Mouse (Mus musculus): ENCODE measurements around the gene Axin2. TPM values are rescaled to one million over a fixed set of nuclear protein-coding genes. Genes with fewer than 3 reads are reported as not detected.

The Axin2 gene
- polyA plus RNA-seq, 1 experiment from 2014 or later = 1.7 TPM

DNA sequence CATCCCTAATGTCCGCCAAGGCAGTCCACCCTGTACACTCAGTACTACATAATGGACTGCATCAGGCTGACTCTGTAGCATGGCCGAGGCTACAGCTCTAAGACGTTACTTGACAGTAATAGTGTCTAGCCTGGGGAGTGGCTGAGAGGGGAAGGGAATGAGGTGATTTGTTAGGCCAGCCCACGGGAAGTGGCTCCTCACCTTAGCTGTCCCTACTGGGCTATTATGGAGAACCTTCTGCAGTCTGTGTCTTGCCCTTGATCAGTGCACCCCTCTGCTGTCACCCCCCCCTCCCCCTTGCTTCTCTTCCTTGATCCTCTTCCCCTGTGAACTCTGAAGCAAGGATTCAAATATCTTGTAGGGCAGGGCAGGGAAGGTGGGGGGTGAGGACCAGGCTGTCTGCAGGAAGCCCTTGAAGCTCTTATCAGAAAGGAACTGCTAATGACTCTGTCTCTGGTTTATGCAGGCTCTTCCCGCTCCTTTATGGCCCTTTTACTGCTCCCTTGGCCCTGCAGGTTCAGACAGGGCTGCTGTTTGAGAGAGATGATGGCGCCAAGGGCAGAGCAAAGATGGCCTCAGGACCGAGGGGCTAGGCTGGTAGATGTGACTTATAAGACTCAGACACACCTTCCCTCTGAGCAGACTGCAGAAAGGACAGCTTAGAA is 13.4 kb upstream of the Axin2 start:
- 53% methylated on average over 7 of the region's 7 CpGs for WGBS
- no peak overlapping the region for H3K9ac ChIP-seq
- H3K4me2 ChIP-seq = no peak overlapping the region
- H3K27ac ChIP-seq = no peak overlapping the region
- no peaks in the 10 kb centered on the region for H3K9me3 ChIP-seq (replicated peaks)
- H3K36me3 ChIP-seq = no peaks in the 10 kb centered on the region
- H3K27me3 ChIP-seq = peaks cover 25% of the 10 kb centered on the region
- no peak for ATAC-seq (replicated peaks; ENCODE audit: insufficient number of reproducible peaks, insufficient read depth, low FRiP score, low read depth)
- H3K4me1 ChIP-seq (replicated peaks) = peaks cover 14% of the 10 kb centered on the region
- H3K4me3 ChIP-seq = no peak overlapping the region

DNA sequence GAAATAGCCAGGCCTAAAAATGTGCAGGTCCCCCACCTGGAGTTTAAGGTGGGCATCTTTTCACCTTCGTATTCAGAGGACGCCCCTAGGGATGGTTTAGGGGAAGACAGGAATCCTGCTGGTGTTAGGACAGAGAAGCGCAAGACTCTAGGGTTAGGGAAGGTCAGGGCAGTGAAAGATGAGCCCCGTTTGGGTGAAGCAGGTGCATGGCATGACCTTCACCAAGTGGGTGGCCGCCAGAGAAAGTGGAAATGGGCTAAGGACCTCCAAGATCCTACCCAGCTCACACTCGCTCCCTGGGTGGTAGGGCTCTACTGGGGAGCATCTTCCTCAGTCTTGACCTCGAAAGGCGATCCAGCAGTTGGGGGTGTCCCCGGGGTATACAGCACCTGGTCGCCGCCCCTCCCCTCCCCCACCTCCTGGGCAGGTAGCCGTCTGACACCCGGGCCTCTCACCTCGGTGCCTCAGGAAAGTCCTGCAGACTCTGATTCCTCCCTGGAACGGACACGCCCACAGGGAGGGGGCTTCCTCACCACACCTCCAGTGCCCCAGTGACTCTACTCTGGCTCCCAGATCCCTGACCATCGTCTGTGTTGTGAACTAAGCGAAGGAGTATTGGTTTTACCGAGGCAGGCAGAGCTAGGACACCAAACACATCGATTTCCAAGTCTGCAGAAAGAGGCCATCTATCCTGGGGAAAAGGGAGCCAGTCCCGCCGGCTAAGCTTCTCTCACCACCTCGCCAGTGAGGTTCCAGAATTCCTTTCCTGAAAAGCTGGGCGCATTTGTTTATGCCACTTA is 10.6 kb upstream of the Axin2 start:
- Histone ChIP-seq H3K4me3 (peak overlapping the region; percentile 36), H3K36me3 (no peaks in the 10 kb centered on the region), H3K9ac (no peak overlapping the region; the same call in 1 of the 2 replicates), H3K4me2 (peak overlapping the region; percentile 64), H3K27ac (no peak overlapping the region), H3K4me1 (replicated peaks) (peaks cover 14% of the 10 kb centered on the region), H3K27me3 (peaks cover 25% of the 10 kb centered on the region), H3K9me3 (replicated peaks) (no peaks in the 10 kb centered on the region)
- ATAC-seq (replicated peaks; ENCODE audit: insufficient number of reproducible peaks, insufficient read depth, low FRiP score, low read depth) = no peak
- 7% methylated on average over 24 of the region's 24 CpGs for WGBS

GRCm38 (mm10) chr11:108910328-108910886 is 9.7 kb upstream of the Axin2 start:
- no peak for ATAC-seq (replicated peaks; ENCODE audit: insufficient number of reproducible peaks, insufficient read depth, low FRiP score, low read depth)
- WGBS = 3% methylated on average over 14 of the region's 14 CpGs

GRCm38 (mm10) chr11:108910903-108911302 is 9.2 kb upstream of the Axin2 start:
- H3K27me3 ChIP-seq = peaks cover 25% of the 10 kb centered on the region
- no peak overlapping the region for H3K27ac ChIP-seq
- ATAC-seq (replicated peaks; ENCODE audit: insufficient number of reproducible peaks, insufficient read depth, low FRiP score, low read depth) = no peak
- no peaks in the 10 kb centered on the region for H3K9me3 ChIP-seq (replicated peaks)
- no peak overlapping the region for H3K9ac ChIP-seq
- no peak overlapping the region for H3K4me3 ChIP-seq
- peak overlapping the region; percentile 64 for H3K4me2 ChIP-seq
- WGBS = 23% methylated on average over 7 of the region's 7 CpGs
- no peaks in the 10 kb centered on the region for H3K36me3 ChIP-seq
- H3K4me1 ChIP-seq (replicated peaks) = peaks cover 14% of the 10 kb centered on the region

More at GRCm38 (mm10) chr11:108910328-108910886, 9.7 kb upstream of the Axin2 start:
- H3K4me1 ChIP-seq (replicated peaks) = peaks cover 14% of the 10 kb centered on the region
- H3K27me3 ChIP-seq = peaks cover 25% of the 10 kb centered on the region
- no peaks in the 10 kb centered on the region for H3K9me3 ChIP-seq (replicated peaks)
- peak overlapping the region; percentile 36 for H3K4me3 ChIP-seq
- H3K4me2 ChIP-seq = peak overlapping the region; percentile 64
- H3K9ac ChIP-seq = no peak overlapping the region
- no peaks in the 10 kb centered on the region for H3K36me3 ChIP-seq
- H3K27ac ChIP-seq = no peak overlapping the region

DNA sequence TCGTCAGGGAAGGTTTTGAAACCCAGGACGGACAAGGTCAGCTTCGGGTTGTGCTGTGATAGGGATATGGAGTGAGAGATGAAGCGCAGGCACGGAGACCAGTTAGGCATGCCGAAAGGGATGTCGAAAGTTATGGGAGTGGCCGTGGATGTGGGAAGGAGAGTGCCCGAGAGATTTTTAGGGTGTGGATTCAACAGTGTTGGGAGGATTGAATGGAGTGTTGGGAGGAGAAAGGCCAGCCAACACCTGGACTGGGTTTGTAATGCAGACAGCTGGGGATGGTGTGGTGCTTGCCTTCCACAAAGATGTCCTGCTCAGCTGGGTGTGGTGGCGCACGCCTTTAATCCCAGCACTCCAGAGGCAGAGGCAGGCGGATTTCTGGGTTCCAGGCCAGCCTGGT is 8.0 kb upstream of the Axin2 start:
- Histone ChIP-seq H3K4me2 (no peak overlapping the region), H3K4me1 (replicated peaks) (peaks cover 14% of the 10 kb centered on the region), H3K36me3 (no peaks in the 10 kb centered on the region), H3K4me3 (no peak overlapping the region), H3K9me3 (replicated peaks) (no peaks in the 10 kb centered on the region), H3K9ac (no peak overlapping the region), H3K27ac (no peak overlapping the region), H3K27me3 (peaks cover 25% of the 10 kb centered on the region)
- no peak for ATAC-seq (replicated peaks; ENCODE audit: insufficient number of reproducible peaks, insufficient read depth, low FRiP score, low read depth)
- WGBS = 89% methylated on average over 12 of the region's 12 CpGs

DNA sequence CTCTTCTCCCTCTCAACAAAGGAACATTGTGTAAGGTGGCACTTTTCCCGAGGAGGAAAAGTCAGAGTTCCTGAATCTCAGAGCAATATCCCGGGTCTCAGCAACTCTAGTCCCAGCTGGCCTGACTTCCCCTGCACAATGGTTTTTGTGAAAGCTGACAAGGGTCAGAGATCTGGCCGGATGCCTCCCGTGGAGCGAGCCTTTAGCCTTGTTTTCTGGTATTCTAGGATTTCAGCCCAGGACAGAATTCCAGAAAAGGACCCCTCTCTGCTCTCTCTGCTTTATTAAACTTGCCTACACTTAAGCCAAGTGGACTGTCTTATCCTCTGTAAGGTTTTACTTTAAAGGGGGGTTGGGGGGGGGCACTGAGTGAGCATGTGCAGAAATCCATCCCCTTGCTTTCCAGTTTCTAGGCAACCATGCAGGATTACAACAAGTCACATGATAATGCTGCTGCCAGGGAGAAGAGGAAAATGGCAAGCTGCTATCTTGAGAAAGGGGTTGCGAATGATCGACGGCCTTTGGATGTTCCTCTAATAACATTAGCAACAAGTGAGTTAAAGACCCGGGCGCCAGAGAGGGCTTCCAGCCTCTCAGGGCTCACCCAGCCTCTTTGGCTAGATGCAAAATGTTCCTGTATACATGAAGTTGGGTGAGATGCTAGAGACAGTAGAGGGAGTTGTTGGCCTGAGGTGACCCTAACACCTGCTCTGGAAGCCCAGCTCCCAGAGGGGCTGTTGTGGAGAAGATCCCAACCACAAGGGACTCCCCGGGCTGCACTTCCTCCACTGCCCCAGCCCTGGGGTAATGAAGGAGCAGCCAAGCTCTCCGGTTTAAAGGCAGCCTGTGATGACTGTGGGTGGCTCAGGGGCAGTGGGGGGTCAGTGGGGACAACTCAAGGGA is 2.5 kb upstream of the Axin2 start:
- ATAC-seq (replicated peaks; ENCODE audit: insufficient number of reproducible peaks, insufficient read depth, low FRiP score, low read depth) = no peak
- 24% methylated on average over 12 of the region's 12 CpGs for WGBS
- H3K27ac ChIP-seq = no peak overlapping the region

DNA sequence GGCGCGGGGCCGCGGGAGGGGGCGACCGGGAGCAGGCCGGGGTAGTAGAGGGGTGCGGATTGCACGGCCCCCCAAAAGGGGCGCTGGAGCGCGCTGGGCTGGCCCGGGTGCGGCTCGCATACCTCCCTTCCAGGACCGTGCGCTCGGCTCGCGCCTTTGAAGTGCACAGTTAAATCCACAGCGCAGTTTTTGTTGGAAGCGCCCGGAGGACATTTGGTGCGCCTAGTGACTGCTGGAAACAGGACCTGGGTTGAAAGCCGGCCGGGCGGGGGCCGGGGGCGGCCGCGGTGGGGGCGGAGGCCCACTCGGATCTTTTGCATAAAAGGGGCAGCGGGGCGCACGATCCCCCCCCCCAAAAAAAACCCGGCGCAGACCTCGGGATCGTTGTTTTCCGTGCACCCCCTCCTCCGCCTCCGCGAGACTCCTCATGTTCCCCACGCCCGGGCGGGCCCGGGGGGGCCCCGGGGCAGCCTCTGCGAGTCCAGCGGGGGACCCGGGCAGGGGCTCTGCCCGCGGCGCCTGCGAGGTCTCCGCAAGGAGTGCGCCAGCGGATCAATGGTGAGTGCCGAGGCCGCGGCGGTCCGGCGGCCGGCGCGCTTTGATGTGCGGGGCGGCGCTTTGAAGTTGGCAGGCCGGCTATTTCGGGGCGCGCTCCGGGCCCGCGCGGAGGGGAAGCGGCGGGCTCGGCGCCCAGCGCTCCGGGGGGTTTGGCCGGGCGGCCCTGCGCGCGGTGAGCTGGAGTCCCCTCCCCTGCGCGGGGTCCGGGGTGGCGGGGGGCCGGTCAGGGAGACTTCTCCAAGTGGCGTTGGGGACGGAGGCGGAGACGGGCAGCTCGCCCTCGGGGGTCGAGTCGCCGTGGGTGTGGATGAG is 722 bp downstream of the Axin2 start:
- H3K4me1 ChIP-seq (replicated peaks) = peaks cover 38% of the 10 kb centered on the region
- under 1% methylated on average over 95 of the region's 104 CpGs for WGBS

More for the DNA sequence above, 2.5 kb upstream of the Axin2 start:
- Histone ChIP-seq H3K9me3 (replicated peaks) (no peaks in the 10 kb centered on the region), H3K27me3 (peaks cover 3% of the 10 kb centered on the region), H3K9ac (no peak overlapping the region), H3K4me2 (peak overlapping the region; percentile 18; the same call in 1 of the 2 replicates), H3K4me1 (replicated peaks) (peaks cover 22% of the 10 kb centered on the region), H3K36me3 (no peaks in the 10 kb centered on the region), H3K4me3 (no peak overlapping the region)

GRCm38 (mm10) chr11:108921506-108922455 is 1.6 kb downstream of the Axin2 start:
- Histone ChIP-seq H3K4me3 (peak overlapping the region; percentile 94), H3K9ac (peak overlapping the region; percentile 94), H3K27me3 (peaks cover 18% of the 10 kb centered on the region), H3K9me3 (replicated peaks) (no peaks in the 10 kb centered on the region), H3K27ac (peak overlapping the region; percentile 100), H3K4me1 (replicated peaks) (peaks cover 45% of the 10 kb centered on the region), H3K36me3 (no peaks in the 10 kb centered on the region), H3K4me2 (peak overlapping the region; percentile 98)
- under 1% methylated on average over 60 of the region's 62 CpGs for WGBS
- no peak for ATAC-seq (replicated peaks; ENCODE audit: insufficient number of reproducible peaks, insufficient read depth, low FRiP score, low read depth)

More for the DNA sequence above, 722 bp downstream of the Axin2 start:
- Histone ChIP-seq H3K36me3 (no peaks in the 10 kb centered on the region), H3K4me2 (peak overlapping the region; percentile 98), H3K9ac (peak overlapping the region; percentile 94), H3K4me3 (peak overlapping the region; percentile 94), H3K27me3 (peaks cover 18% of the 10 kb centered on the region), H3K27ac (peak overlapping the region; percentile 100), H3K9me3 (replicated peaks) (no peaks in the 10 kb centered on the region)
- peak; percentile 86 for ATAC-seq (replicated peaks; ENCODE audit: insufficient number of reproducible peaks, insufficient read depth, low FRiP score, low read depth)

DNA sequence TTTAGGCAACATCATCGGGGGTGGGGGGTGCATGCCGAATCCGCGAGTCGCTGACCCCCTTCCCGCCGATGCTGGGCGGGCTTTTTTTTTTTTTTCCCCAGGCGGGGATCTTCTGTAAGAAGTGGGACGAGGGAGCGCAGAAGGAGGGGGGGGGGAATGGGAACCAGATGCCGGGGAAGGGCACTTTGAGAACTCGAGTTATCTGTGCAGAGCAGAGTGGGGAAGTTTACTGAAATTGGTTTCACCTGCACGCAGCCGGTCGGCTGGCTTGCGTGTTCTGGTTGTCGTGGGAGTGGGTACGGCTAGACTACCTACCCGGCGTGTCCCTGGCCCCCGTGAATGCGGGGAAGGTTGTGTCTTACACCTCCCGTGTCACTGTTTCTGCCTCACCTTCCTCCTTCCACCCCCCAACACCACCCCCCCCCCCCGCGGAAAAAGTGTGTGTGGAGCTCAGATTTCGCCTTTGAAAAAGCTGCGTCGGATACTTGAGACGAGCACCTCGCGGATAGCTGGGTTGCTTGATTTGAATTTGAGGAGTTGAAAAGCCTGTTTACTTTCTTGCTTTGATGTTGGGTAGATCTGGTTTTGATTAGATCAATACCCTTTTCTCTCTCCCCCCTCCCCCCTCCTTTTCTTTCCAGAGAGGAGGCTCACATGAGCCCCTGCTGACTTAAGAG is 2.5 kb downstream of the Axin2 start:
- Histone ChIP-seq H3K27ac (no peak overlapping the region; the same call in 1 of the 2 replicates), H3K4me2 (peak overlapping the region; percentile 98), H3K4me1 (replicated peaks) (peaks cover 50% of the 10 kb centered on the region), H3K36me3 (no peaks in the 10 kb centered on the region), H3K9ac (peak overlapping the region; percentile 94), H3K4me3 (peak overlapping the region; percentile 94), H3K9me3 (replicated peaks) (no peaks in the 10 kb centered on the region), H3K27me3 (peaks cover 18% of the 10 kb centered on the region)
- ATAC-seq (replicated peaks; ENCODE audit: insufficient number of reproducible peaks, insufficient read depth, low FRiP score, low read depth) = no peak
- 1% methylated on average over 31 of the region's 32 CpGs for WGBS

All from heart, embryonic 15.5 days (tissue).